Mouse (Mus musculus): ENCODE data around the gene Atp2c2.
A peak's percentile ranks its signal among the peaks of the same experiment; 100 is the strongest.

Gene Atp2c2

DNA sequence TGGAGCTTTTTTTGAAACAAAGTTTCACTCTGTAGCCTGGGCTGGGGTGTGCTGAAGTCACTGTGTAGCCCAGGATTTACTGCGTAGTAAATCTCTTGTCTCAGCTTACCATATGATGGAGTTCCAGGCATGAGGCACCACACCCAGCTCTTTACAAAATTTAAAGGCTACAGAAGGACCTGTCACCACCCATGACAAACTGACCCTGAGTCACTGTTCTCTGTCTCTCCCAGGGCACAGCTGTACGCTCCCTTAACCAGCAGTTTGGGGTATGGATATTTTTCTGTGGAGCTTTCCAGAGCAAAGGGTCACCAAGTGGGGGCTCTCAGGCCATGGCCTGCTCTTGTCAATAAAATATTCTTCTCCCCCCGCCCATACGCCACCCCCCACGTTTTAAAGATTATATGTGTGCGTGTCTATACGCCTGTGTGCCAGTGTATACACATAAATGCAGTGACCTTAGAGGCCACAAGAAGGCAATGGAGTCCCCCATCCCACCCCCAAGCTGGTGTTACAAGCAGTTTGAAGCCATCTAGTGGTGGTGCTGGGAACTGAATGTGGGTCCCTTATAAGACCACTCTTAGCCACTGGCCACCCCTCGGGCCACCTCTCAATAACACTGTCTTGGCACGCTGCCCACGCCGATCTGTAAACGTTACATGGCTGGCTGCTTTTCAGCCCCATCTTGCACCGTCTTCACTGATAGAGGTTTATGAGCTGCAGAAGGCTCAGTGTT lies 43.6 kb downstream of the Atp2c2 start:
- peak; percentile 83 for DNase-seq (ENCODE audit: low read depth)

DNA sequence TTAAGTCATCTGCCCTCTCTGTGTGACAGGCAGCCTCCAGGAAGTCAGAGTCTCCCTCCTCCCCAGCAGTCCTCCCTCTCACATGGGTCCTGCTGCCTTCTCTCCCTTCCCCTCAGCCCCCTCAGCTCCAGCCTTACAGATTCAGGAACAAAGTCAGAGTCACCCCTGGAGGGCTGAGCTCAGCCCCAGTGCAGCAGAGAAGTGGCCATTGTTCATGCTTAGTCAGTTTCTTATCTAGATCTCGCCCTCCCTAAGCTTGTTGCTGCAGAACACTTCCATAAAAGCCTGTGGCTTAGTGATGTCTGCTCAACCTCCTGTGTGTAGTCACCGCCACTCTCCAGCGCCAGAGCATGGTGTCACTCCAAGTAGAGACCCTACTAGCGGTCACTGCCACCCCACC lies 44.8 kb downstream of the Atp2c2 start:
- peak; percentile 55 for DNase-seq (ENCODE audit: low read depth)

DNA sequence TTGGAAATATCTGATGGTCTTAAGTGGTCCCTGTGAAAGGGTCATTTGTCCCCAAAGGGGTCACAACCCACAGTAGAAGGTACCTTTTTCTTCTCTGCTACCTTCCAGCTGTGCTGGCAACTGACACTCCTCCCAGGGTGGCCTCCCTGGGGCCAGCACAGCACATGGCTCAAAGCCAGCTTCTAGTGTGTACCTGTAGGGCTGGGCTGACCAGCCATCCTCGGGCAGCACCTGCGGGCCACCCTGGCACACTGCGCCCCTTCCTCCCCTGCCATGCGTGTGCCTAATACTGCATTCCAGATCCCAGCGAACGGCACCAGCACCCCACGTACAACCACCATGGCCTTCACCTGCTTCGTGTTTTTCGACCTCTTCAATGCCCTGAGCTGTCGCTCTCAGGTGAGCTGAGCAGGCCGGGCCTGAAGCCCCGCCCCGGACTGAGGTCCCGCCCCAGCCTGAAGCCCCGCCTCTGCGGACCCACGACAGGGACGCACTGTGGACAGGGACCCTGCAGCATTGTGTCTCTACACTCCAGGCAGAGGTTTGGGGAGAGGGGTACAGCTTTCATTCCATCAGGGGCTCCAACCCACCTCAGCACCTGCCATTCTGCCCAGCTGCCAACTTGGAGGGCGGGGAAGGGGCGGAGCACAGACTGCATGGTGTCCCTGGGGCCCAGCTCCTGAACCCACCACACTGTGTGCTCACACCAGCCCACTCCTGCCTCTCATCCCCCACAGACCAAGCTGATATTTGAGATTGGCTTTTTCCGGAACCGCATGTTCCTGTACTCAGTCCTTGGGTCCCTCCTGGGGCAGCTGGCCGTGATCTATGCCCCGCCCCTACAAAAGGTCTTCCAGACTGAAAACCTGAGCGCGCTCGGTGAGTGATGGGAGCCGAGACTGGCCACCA lies 55.7 kb downstream of the Atp2c2 start:
- no peak for DNase-seq (ENCODE audit: low read depth)

DNA sequence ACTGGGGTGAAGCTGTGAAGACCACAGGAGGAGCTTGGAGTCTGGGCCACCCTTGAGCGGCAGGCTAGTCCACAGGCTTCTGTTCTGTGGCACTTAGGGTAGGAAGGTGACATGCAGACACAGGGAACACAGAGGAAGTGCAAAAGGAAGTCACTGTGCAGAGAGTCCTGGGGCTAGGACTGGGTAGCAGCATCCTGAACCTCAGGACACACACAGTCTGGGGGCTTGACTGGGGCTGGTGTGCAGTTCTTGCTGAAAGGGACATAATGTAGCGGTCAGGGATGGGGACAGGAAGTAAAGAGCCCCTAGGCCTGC lies 56.3 kb downstream of the Atp2c2 start:
- DNase-seq (ENCODE audit: low read depth): no peak

DNA sequence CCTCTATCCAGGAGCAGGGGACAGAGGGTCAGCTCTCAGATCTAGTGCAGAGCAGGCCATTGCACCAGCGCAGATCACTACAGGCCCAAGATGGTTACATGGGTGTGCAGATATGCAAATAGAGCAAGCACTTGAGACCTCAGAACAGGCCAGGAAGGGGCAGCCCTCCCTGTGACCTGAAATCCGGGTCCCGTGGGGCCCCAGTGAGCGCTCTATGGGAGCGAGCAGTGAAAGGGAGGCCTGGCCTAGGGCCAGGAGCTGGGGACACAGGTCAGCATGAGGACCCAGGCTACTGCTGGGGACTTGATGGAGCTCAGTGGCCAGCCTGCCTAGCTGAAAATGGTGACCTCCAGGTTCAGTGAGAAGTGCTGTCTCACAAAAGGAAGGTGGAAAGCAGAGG lies 56.7 kb downstream of the Atp2c2 start:
- DNase-seq (ENCODE audit: low read depth): no peak

DNA sequence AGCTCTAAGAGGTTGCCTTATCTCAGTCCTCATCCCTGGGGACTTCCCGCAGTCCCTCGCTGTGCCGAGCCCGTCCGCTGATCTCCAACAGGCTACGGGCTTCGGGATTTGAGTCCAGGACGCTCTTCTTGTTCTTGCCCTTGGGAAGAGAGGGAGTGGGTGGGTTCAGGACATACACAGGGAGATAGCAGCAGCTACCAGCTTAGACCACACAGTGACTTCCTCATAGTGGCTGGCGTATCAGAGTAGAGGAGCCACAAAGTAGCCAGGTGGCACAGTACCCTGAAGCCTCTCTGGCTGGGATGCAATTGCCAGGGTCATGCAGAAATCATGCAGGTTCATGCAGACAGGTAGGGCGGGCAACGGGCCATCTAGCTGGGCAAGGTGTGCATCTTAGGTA lies 61.9 kb downstream of the Atp2c2 start:
- DNase-seq (ENCODE audit: low read depth): no peak

DNA sequence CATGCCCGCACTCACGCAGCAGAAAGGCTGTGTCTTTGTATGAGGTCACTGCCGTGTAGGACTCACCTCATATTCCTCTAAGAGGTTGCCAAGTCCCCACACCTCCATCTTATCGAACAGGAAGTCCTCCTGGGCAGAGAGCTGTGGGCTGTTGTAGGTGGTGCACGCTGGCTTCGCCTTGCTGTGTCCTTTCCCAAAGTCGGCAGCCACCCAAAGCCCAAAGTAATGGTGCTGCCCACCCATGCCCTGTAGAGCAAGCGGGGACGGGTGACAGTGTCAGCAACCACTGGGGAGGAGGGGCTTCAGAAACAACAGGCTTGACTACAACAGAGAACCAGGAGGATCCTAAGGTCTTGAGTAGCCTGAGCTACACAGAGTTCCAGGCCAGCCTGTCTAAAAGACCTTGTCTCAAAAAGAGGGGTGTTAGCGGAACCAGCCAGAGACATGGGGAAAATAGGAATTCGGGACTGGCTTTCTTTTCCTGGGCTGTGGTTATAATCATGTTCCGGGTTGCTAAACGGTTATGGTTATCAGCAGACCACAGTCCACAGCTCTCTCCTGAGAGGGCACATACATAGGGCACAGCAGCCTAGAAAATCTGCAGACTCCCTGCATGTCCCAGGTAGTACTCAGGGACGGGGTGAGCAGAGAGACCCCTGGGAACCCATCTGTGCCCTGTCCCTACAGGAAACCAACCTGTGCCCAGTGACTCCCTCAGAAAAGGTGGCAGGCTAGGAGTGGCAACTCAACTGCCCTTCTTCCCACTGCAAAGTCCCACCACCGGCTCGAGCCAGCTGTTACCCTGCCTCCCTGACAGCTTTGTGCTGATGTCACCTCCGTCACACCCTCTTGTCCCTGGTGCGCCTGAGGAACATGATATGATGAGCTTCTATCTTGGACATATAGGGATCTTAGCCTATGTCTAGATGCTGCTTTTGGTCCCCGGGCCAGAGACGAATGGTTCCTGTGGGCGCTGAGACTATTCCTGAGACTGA lies 62.7 kb downstream of the Atp2c2 start:
- DNase-seq (ENCODE audit: low read depth): no peak

DNA sequence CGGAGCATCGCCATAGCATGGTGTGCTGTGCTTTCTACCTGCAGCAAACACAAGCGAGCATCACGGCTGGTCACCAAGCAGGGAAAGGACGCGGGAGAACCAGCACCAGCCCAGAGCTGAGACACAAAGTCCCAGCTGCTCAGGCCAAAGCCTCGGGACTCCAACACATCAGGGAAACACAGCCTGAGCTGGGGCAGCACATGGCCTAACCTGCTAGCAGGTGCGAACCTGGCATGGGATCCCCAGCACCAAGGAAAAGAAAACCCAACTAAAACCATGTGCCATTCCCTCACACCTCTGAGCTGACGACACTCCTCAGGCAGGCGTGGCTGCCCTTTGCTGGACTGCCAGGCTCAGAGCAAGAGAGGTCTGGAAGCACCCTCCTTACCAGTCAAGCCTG lies 65.5 kb downstream of the Atp2c2 start:
- no peak for DNase-seq (ENCODE audit: low read depth)

DNA sequence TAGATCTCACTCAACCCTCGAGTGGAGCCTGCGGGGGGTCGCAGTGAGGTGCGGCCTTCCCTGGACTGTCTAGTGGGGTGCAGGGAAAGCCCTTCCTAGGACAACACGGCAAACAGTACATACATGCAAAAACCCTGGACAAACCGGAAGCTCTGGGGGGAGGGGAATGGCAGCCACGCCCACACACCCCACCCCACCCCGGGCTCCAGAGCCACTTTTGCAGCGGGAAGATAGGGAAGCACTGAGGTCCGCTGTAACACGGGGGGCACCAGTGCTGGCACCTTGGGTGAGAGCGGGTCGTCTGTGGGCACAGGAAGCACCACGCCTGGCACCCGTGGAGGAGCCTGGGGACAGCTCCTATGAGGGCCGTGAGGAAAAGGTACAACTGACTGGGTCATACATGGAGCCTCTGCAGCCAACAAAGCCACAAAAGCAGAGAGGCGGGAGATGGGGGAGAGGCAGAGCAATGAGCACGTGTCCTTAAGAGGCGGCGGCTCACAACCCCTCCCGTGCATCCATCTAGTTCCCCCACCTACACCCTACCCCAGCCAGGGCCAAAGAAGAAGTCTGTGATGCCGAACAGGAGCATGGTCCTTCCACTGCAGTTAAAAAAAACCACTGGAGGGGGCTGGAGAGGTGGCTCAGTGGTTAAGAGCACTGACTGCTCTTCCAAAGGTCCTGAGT lies 66.1 kb downstream of the Atp2c2 start:
- no peak for DNase-seq (ENCODE audit: low read depth)

DNA sequence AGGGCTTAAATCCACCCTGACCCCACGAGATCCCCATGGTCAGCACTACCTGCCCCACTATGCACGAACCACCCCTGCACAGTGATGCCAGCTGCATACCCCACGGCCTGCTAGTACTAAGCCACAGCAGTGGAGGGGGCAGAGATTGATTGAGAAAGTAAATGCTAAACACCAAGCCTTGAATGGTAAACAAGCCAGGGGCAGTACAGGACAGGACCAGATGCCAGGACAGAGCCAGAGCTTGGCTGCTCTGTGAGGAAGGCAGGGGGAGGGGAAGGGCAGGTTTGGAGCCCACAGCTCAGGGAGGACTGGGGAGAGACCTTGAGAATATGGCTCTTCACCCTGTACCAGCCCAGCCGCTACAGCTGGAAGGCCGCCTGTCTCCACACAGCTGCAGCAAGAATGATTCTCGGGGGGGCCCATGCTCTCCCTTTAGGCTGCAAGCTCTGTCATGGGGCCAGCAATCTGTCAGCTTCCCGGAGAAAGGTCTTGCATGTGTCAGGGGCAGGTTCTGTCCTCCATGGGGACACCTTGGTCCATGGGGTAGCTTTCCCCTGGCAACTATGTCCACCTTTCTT lies 76.9 kb downstream of the Atp2c2 start:
- DNase-seq (ENCODE audit: low read depth): peak; percentile 55

DNA sequence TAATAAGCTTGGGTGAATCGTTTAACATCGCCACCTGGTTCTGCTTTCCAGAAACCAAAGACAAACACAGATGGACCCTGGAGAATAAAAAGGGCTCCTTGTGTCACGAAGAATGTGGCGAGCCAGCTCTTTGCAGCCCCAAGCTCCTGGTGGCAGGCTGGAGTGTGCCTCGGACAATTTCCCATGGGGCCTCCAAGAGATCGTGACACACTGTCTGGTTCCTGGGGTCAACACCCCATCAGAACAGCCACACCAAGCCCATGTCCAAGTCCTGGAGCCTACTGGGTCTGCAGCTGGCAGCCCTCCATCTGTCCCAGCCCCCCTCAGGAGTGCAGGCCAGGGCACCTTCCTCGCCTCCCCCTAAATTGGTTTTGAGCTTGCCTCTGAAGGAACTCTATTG lies 78.0 kb downstream of the Atp2c2 start:
- no peak for DNase-seq (ENCODE audit: low read depth)

DNA sequence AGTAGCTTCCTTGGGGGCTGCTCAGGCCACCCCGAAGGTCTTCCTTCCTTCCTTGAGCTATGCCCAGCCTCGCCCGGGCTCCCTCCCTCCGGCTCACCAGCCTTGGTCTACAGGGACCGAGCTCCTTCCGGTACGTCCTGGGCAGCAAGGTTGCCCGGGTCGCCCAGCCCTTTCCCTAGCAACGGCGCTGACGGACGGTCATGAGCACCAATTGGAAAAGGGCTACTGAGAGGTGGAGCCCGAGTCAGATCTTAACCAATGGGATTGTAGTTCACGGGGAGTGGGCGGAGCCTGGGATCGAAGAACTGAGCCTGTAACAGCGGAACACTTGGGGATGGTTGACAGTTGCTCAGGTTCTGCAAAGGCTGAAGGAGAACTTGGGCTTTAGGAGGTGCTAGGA lies 78.5 kb downstream of the Atp2c2 start, which contains the start of gene Tldc1:
Gene Tldc1, minus strand, starts transcription at position 154 of the 400 bp plus-strand sequence.
- DNase-seq (ENCODE audit: low read depth): peak; percentile 100

DNA sequence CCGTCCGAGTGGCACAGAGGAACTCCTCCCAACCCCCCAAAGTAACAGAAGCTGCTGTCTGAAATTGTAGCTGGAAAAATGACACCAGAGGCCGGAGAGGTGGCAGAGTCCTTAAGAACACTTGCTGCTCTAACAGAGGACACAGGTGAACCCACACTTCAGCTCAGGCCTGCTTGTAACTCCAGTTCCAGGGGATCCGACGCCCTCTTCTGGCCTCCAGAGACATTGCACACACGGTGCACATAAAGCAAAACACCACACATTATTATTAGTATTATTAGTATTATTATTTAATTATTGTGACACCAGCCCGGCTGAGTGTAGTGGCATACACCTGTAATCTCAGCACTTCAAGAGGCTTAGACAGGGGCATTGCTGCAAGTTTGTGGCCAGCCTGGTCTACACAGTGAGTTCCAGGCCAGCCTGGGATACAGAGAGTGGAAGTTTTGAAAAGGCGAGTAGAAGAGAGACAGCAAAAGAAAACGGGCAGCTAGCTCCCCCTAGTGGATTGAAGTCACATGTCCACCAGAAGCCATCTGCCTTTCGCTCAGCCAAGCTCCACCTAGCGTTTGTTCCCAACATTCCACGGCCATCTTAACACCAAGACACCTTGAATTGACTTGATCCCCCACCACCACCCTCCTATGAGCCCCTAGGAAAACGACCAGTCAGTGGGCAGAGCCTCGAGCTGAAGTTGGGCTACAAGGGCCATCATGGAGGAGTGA lies 79.4 kb downstream of the Atp2c2 start:
- DNase-seq (ENCODE audit: low read depth): peak; percentile 93

DNA sequence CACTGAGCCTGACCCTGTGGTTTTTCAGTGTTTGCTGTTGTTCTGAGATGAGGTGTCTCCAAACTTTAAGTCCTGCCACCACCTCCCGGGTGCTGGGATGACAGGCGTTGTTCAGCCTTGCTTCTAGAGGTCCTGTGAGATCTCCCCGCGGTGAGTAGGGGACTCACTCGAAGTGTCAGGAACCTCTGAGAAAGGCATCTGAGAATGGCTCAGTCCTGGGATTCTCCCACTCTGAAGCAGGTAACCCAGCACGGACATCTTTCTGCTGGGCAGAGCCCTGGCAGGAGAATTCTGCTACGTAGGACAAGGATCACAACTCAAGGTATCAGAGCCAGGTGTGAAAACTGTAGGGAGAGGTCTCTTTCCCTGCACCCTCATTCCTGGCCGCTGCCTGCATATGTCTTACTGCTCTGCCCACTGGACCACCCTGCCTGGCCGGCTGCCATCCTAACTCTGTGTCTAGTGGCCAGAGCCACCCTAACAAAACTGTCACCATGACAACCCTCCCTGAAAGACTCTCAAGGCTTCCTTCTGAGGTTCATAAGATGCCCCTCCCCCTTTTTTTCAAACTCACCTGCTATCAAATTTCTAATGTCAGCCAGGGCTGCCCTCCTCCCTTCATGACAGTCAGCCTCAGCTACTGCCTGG lies 80.7 kb downstream of the Atp2c2 start:
- no peak for DNase-seq (ENCODE audit: low read depth)

DNA sequence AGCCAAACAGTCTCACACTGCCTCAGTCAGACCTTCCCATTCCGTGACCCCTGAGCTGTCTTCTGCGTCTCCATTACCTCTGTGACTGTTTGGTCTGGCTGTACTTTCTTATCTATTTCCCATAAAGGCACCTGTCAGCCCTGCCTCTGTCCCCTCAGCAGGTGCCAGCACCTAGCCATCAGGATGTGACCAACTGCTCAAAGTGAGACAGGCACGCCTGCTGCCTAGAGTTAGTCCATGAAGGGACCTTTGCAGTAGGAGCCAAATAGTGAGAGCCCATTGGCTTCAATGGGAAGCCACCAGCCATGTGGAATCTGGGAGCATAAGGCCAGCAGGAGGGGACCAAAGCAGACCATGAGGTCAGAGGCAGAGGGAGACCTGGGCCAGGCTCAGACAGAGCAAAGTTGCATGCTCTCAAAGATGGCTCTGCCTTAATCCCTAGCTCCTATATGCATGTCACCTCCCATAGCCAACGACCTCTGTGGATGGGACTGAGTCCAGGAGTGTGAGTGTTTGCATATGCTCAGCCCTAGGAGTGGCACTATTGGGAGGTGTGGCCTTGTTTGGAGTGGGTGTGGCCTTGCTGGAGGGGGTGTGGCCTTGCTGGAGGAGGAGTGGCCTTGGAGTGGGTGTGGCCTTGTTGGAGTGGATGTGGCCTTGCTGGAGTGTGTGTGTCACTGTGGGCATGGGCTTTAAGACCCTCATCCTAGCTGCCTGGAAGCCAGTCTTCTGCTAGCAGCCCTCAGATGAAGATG lies 81.5 kb downstream of the Atp2c2 start:
- peak; percentile 43 for DNase-seq (ENCODE audit: low read depth)

DNA sequence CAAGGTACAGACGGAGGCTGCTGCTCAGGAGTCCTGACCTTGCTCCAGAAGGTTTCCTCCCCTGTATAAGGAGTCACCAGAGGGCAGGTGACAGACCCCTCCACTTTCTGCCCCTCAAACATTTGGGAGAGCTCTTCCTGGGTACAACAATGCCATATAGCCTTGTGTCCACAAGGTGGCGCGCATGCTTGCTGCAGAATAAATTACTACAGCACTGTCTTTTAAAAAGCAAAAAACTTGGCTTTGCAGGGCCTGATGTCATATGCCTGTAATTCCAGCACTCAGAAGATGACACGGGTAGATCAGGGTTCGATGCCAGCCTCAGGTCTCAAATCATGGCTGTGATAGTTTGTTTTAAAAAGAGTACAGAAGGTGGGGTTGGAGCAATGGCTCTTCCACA lies 82.9 kb downstream of the Atp2c2 start:
- peak; percentile 92 for DNase-seq (ENCODE audit: low read depth)

DNA sequence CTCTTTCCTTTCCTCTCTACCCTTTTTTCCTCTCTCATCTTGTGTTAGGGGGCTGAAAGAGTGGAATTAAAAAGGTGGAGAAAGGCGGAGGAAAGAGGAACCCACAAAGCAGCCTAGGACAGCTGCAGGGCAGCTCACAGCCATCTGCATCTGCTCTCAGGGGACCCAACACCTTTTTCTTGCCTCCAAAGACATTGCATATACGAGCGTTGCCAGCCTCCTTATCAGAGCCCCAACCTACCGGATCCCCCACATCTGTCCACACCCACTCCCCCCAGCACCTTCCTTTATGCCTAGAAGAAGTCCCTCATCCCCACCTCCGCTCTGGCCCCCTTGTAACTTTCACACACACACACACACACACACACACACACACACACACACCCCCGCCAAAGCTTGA lies 83.8 kb downstream of the Atp2c2 start:
- DNase-seq (ENCODE audit: low read depth): no peak

DNA sequence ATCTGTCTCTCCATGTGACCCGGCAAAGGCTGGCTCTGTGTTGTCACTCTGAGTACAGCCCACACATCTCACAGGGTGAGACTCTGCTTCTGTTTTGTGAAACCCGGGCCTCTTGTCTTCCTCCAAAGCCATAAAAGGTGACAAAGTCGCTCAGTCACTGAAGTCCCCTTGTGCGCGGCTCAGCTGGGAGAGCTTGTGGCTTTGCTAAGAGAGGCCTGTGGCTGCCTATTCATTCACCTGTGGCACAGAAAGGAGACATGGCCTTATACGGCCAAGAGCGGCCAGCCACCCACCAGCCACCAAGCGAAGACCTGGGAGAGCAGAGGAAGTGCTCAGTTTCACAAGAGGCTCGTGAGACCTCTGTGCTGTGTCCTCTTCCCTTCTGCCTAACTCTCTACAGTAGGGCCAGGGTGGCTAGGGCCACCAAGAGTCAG lies 84.3 kb downstream of the Atp2c2 start:
- no peak for DNase-seq (ENCODE audit: low read depth)

DNA sequence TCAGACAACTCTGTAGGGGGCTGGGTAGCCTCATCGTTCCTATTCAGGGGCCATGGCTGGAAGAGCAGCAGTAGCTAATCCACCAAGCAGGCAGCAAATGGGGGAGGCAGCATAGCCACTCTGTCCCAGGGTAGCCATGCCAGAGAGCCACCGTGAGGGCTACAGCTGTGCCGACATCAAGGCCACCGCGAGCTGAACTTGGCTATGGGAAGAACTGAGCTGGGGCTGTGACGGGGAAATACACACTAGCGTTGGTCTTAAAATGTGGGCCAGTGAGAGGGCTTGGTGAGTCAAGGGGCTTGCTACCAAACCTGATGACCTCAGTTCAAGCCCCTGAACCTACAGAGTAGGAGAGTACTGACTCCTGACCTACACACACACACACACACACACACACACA lies 84.9 kb downstream of the Atp2c2 start:
- no peak for DNase-seq (ENCODE audit: low read depth)

All from NIH3T3 (cell line).